Mouse (Mus musculus) spleen, adult 2 months (tissue): Measurements from ENCODE around the gene Klk10.

Experiments used
- CTCF ChIP-seq: fragments of 200-500 bp; IDR thresholded peaks from 2 replicates; pipeline ENCODE4 v1.5.1; 2011; ENCODE audit warnings: mild to moderate bottlenecking, inconsistent platforms; ENCODE audit not compliant: insufficient read depth, insufficient read length, insufficient replicate concordance; ENCODE audit errors: extremely low read depth
- POLR2A ChIP-seq: fragments of 200-500 bp; IDR thresholded peaks from 2 replicates; pipeline ENCODE4 v1.6.1; 2011; ENCODE audit warnings: low read depth, low read length, inconsistent platforms

GRCm38 (mm10) chr7:43826056-43826455 lies 45.2 kb downstream of the Klk10 start:
- TF ChIP-seq CTCF (no peak), POLR2A (no peak)
